ENCODE assay signal across 8 mouse cellular contexts in genomic region chr5:76815786-76816455, GRCm38 (mm10).
DNase-seq lines count a peak whose midpoint lies in the region; ATAC-seq lines count a peak whose summit lies in the region.

No protein-coding gene starts in this region.

- DNase-seq in adrenal gland, postnatal 14 days: peak; percentile 42
- DNase-seq in adrenal gland, adult 8-10 months: no peak
- DNase-seq in right cerebral cortex, postnatal 25 days: peak; percentile 16
- DNase-seq in right cerebral cortex, adult 2 months (ENCODE audit: low spot score in 2 of 2): no peak
- DNase-seq in heart, postnatal 4 days: peak; percentile 62
- peak; percentile 21 for DNase-seq in skeletal muscle tissue, adult 2 months (ENCODE audit: low read depth, low spot score)
- DNase-seq in thymus, postnatal 25 days: no peak

- ATAC-seq in megakaryocyte-erythroid progenitor cell, adult 5-6 weeks (replicated peaks; ENCODE audit: low FRiP score, low TSS enrichment, poor library complexity, severe bottlenecking): no peak

Comparison
In these comparisons a context has a peak if more than half of its experiments do, and no peak if none do; other contexts are left out.
1. DNase-seq: peak in adrenal gland, postnatal 14 days (single experiment), right cerebral cortex, postnatal 25 days (single experiment), heart, postnatal 4 days (single experiment) and skeletal muscle tissue, adult 2 months (single experiment); none in adrenal gland, adult 8-10 months (single experiment), right cerebral cortex, adult 2 months (0 of 2) and thymus, postnatal 25 days (single experiment).